Mouse (Mus musculus) liver, adult 2 months (tissue): ENCODE data around the gene Psmd5. TPM values are rescaled to one million over a fixed set of nuclear protein-coding genes. Genes with fewer than 3 reads are reported as not detected.
A peak's percentile ranks its signal among the peaks of the same experiment; 100 is the strongest.
"Not testable (repeated sequence)": the region's sequence is repeated elsewhere in the genome, so short reads cannot be mapped to it uniquely, and the experiment has no call there.

Source experiments
- DNase-seq: peaks from one replicate; pipeline ENCODE4 v3.0.0-alpha.2; 2011; ENCODE audit warnings: low read depth, low spot score; ENCODE audit errors: extremely low read depth
- H3K27ac ChIP-seq: fragments of 200-500 bp; replicated peaks from 2 replicates; pipeline ENCODE4 v1.5.1; 2012; ENCODE audit warnings: low read depth, mild to moderate bottlenecking, control low read depth, inconsistent platforms, low read length; ENCODE audit not compliant: insufficient read depth
- H3K27me3 ChIP-seq: fragments of 200-500 bp; 2 replicates; pipeline ENCODE4 v1.6.1; 2012; ENCODE audit warnings: mild to moderate bottlenecking, moderate library complexity, low read length, inconsistent platforms; ENCODE audit not compliant: control insufficient read depth, insufficient read depth
- H3K36me3 ChIP-seq: fragments of 200-500 bp; 2 replicates; pipeline ENCODE4 v1.6.1; 2012; ENCODE audit warnings: low read length, inconsistent platforms; ENCODE audit not compliant: control insufficient read depth, insufficient read depth
- H3K4me1 ChIP-seq: fragments of 200-500 bp; 2 replicates; pipeline ENCODE4 v1.6.1; 2011; ENCODE audit warnings: low read length; ENCODE audit not compliant: control insufficient read depth, insufficient read depth
- H3K4me3 ChIP-seq: fragments of 200-500 bp; 2 replicates; pipeline ENCODE4 v1.5.1; 2011; ENCODE audit warnings: low read depth, mild to moderate bottlenecking, control low read depth, low read length, moderate library complexity; ENCODE audit not compliant: insufficient read depth
- H3K79me2 ChIP-seq: fragments of 200-500 bp; 2 replicates; pipeline ENCODE4 v1.6.1; 2012; ENCODE audit warnings: inconsistent platforms, mild to moderate bottlenecking, low read length, moderate library complexity; ENCODE audit not compliant: control insufficient read depth, insufficient read depth
- H3K9ac ChIP-seq: fragments of 200-500 bp; 2 replicates; pipeline ENCODE4 v1.6.1; 2012; ENCODE audit warnings: low read depth, mild to moderate bottlenecking, control low read depth, inconsistent platforms, low read length
- CTCF ChIP-seq: fragments of 200-500 bp; IDR thresholded peaks from 2 replicates; pipeline ENCODE4 v1.5.1; 2011; ENCODE audit warnings: low read depth, low read length, control low read depth
- POLR2A ChIP-seq: fragments of 200-500 bp; IDR thresholded peaks from 2 replicates; pipeline ENCODE4 v1.6.1; 2011; ENCODE audit warnings: low read length, control low read depth; ENCODE audit not compliant: insufficient read depth; ENCODE audit errors: extremely low read depth
- WGBS: fragments of 180-500 bp; shearing (Covaris S2); methylation state at CpG from one replicate; pipeline ENCODE4 v1.1.7; 2018; 5-methylcytosine and 5-hydroxymethylcytosine counted together
- polyA plus RNA-seq: library from polyadenylated mRNA; depleted of rRNA; stranded (reverse); fragments of >200 nt; gene quantifications from 2 replicates; pipeline ENCODE4 v1.2.3, GENCODE M21; 2012
- total RNA-seq: library from RNA; depleted of rRNA; stranded (reverse); fragments of >200 nt; gene quantifications from 2 replicates; pipeline ENCODE4 v1.2.3, GENCODE M21; 2014

Psmd5 gene
- total and polyA plus RNA-seq, 2 experiments, result 18.1 to 31.1 TPM

GRCm38 (mm10) chr2:34827591-34827990 is 47.2 kb downstream of the Psmd5 start:
- H3K27ac ChIP-seq, result peak overlapping the region; percentile 94

GRCm38 (mm10) chr2:34826460-34827231 is 48.1 kb downstream of the Psmd5 start:
- no peak for TF ChIP-seq CTCF
- Histone ChIP-seq H3K9ac (peak overlapping the region; percentile 24), H3K27ac (peak overlapping the region; percentile 94), H3K27me3 (no peaks in the 10 kb centered on the region), H3K79me2 (peaks cover 8% of the 10 kb centered on the region), H3K36me3 (peaks cover 9% of the 10 kb centered on the region; the same call in 1 of the 2 replicates), H3K4me1 (peaks cover 14% of the 10 kb centered on the region), H3K4me3 (peak overlapping the region; percentile 94)
- 35% methylated on average over 20 of the region's 21 CpGs for WGBS
- DNase-seq, result no peak

More at GRCm38 (mm10) chr2:34827591-34827990, 47.2 kb downstream of the Psmd5 start:
- peaks cover 8% of the 10 kb centered on the region for H3K79me2 ChIP-seq
- WGBS, result 40% methylated on average over 4 of the region's 4 CpGs
- H3K27me3 ChIP-seq, result no peaks in the 10 kb centered on the region
- H3K4me1 ChIP-seq, result peaks cover 14% of the 10 kb centered on the region
- peak; percentile 62 for DNase-seq
- H3K36me3 ChIP-seq, result peaks cover under 1% of the 10 kb centered on the region; the same call in 1 of the 2 replicates
- H3K9ac ChIP-seq, result peak overlapping the region; percentile 53; the same call in 1 of the 2 replicates
- H3K4me3 ChIP-seq, result no peak overlapping the region
- TF ChIP-seq CTCF, result no peak
- no peak for TF ChIP-seq POLR2A

DNA sequence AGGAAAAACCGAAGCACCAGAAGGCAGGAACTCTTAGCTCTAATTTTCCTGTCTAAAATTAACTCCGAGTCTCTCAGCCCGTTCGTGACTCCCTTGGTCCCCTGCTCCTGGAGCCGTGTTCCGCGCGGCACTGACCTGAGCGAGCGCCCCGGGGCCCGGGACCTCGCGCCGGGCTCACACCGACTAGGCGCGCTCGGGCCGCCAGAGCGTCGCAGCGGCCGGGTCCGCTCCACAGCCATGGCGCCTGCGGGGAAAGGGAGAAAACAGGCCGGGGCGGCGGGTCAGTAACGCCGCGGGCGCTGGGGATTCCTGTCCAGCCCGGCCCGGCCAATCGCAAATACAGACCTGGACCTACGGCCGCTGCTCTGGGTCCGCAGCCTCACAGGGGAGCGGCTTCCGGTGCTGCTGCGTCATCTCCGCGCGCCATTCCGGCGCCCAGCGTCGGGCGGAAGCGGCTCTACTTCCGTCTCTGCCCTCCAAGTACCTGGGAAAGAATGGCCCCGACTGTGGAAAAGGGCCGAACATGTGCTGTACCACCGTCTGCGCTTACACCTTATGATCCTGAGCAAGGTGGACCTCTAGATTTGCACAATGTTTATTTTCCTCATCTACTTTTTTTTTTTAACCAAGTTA is 48.8 kb downstream of the Psmd5 start, which contains the start of gene Fbxw2:
Fbxw2 (minus strand) TSS at position 485 of the 633 bp plus-strand sequence.
- TF ChIP-seq POLR2A (peak; percentile 83), CTCF (no peak)
- peak; percentile 87 for DNase-seq
- peaks cover 14% of the 10 kb centered on the region for H3K4me1 ChIP-seq
- H3K79me2 ChIP-seq, result peaks cover 10% of the 10 kb centered on the region
- H3K27me3 ChIP-seq, result no peaks in the 10 kb centered on the region
- H3K9ac ChIP-seq, result peak within 1 kb of the TSS; percentile 99
- H3K27ac ChIP-seq, result peak within 1 kb of the TSS; percentile 94
- H3K36me3 ChIP-seq, result peaks cover 13% of the 10 kb centered on the region
- H3K4me3 ChIP-seq, result peak within 1 kb of the TSS; percentile 94
- under 1% methylated on average over 56 of the region's 57 CpGs for WGBS

DNA sequence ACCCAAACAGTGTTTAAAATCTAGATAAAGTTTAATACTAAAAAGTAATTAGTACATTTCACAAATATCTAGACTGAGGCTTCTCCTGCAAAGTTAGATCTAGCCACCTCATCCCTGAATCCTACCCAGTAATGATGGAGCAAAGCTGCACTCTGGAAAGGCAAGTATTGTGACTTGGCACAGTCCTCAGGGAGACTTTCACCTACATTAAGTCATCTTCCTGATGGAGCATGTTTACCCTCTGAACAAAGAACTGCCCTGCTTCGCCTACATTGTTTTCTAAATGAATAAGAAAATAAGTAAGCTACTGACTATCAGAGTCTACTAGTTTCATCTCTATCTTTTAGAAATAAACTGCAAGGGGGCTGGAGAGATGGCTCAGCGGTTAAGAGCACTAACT is 56.3 kb downstream of the Psmd5 start:
- TF ChIP-seq POLR2A, result no peak
- no peak for DNase-seq
- Histone ChIP-seq H3K27ac (no peak overlapping the region), H3K9ac (no peak overlapping the region), H3K36me3 (peaks cover 32% of the 10 kb centered on the region), H3K4me3 (no peak overlapping the region), H3K4me1 (no peaks in the 10 kb centered on the region), H3K27me3 (no peaks in the 10 kb centered on the region), H3K79me2 (peaks cover 4% of the 10 kb centered on the region; the same call in 1 of the 2 replicates)
- WGBS, result 89% methylated on average over 2 of the region's 2 CpGs

DNA sequence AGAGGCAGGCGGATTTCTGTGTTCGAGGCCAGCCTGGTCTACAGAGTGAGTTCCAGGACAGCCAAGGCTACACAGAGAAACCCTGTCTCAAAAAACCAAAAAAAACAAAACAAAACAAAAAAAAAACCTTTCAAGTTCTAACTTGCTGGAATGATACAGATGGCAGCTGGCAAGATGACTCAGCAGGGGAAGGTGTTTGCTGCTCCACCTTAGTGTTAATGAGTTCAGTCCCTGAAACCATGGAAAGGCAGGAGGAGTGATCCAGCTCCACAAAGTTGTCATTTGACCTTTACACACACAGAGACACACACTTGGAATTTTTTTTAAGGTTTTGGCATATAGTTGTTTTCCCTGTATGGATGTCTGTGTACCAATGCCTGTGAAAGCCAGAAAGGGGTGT is 58.9 kb downstream of the Psmd5 start:
- not testable (repeated sequence) for H3K79me2 ChIP-seq, H3K4me1 ChIP-seq, DNase-seq, H3K27me3 ChIP-seq, H3K4me3 ChIP-seq, H3K9ac ChIP-seq, H3K27ac ChIP-seq
- peaks cover 42% of the 10 kb centered on the region for H3K36me3 ChIP-seq
- 98% methylated on average over 2 of the region's 2 CpGs for WGBS

DNA sequence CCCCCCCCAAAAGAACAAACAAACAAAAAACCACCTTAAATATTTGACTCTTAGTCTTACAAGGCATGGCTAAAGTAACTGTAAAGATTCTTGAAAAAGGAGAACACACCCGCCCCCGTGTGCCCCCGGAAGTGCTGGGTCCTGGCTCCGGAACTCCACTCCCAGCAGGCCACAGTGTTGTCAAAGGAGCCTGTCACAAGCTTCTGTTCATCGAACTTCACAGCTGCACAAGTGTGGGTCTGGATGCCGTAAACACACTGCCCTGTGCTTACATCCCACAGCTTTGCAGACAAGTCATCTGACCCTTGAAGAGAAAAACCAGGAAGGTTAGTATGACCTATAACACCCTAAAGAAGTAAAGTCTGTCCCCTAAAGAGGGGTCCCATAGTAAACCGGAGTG is 62.1 kb downstream of the Psmd5 start:
- no peaks in the 10 kb centered on the region for H3K27me3 ChIP-seq
- TF ChIP-seq POLR2A (no peak), CTCF (no peak)
- no peak overlapping the region for H3K27ac ChIP-seq
- WGBS, result 77% methylated on average over 7 of the region's 7 CpGs
- no peak overlapping the region for H3K4me3 ChIP-seq
- no peaks in the 10 kb centered on the region for H3K4me1 ChIP-seq
- peaks cover 56% of the 10 kb centered on the region for H3K36me3 ChIP-seq
- peaks cover 10% of the 10 kb centered on the region; the same call in 1 of the 2 replicates for H3K79me2 ChIP-seq
- H3K9ac ChIP-seq, result no peak overlapping the region
- DNase-seq, result no peak
